Mouse (Mus musculus): ENCODE measurements around the gene Fxyd3. TPM values are rescaled to one million over a fixed set of nuclear protein-coding genes. Genes with fewer than 3 reads are reported as not detected.

Fxyd3 gene
- polyA plus RNA-seq, 1 experiment from 2014 or later, result not detected

GRCm38 (mm10) chr7:31050921-31051320, 25.6 kb downstream of the Fxyd3 start:
- Histone ChIP-seq H3K4me3 (ENCODE audit: low read depth, low read length) (peak overlapping the region; percentile 53), H3K36me3 (ENCODE audit: control insufficient read depth, insufficient read depth, low read length) (no peaks in the 10 kb centered on the region), H3K9ac (ENCODE audit: low read depth, low read length) (peak overlapping the region; percentile 67), H3K27ac (ENCODE audit: low read length) (peak overlapping the region; percentile 70; the same call in 1 of the 2 replicates), H3K4me1 (ENCODE audit: control insufficient read depth, insufficient read depth, low read length) (peaks cover 40% of the 10 kb centered on the region), H3K9me3 (replicated peaks; ENCODE audit: control insufficient read depth, low read length, poor library complexity, severe bottlenecking) (no peaks in the 10 kb centered on the region), H3K27me3 (ENCODE audit: control insufficient read depth, insufficient read depth, low read depth, low read length) (peaks cover 23% of the 10 kb centered on the region), H3K4me2 (ENCODE audit: low read length) (peak overlapping the region; percentile 65)
- WGBS, result under 1% methylated on average over 9 of the region's 9 CpGs
- peak; percentile 39 for ATAC-seq

DNA sequence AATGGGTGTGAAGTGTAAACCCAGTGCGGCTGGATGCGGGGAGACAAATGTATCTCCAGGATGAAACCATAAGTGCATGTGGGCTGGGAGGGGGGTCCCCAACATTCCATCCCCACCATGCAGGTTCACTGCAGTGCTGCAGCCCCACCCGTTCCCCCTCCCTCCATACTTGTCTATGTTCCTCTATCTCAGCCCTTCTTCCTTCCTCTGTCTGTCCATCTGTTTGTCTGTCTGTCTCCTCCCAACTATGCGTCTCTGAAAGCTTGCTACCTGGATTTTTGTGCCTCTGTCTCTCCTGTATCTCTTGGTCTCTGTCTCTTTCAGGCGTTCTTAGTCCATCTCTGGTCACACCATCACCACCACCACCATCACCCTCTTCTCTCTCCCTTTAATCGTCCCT, 26.0 kb downstream of the Fxyd3 start:
- peak; percentile 20 for ATAC-seq
- Histone ChIP-seq H3K9ac (ENCODE audit: low read depth, low read length) (peak overlapping the region; percentile 67), H3K4me3 (ENCODE audit: low read depth, low read length) (peak overlapping the region; percentile 53), H3K27ac (ENCODE audit: low read length) (peak overlapping the region; percentile 70; the same call in 1 of the 2 replicates), H3K4me2 (ENCODE audit: low read length) (peak overlapping the region; percentile 65), H3K9me3 (replicated peaks; ENCODE audit: control insufficient read depth, low read length, poor library complexity, severe bottlenecking) (no peaks in the 10 kb centered on the region), H3K36me3 (ENCODE audit: control insufficient read depth, insufficient read depth, low read length) (no peaks in the 10 kb centered on the region), H3K4me1 (ENCODE audit: control insufficient read depth, insufficient read depth, low read length) (peaks cover 40% of the 10 kb centered on the region), H3K27me3 (ENCODE audit: control insufficient read depth, insufficient read depth, low read depth, low read length) (peaks cover 23% of the 10 kb centered on the region)
- WGBS, result 4% methylated on average over 6 of the region's 6 CpGs

DNA sequence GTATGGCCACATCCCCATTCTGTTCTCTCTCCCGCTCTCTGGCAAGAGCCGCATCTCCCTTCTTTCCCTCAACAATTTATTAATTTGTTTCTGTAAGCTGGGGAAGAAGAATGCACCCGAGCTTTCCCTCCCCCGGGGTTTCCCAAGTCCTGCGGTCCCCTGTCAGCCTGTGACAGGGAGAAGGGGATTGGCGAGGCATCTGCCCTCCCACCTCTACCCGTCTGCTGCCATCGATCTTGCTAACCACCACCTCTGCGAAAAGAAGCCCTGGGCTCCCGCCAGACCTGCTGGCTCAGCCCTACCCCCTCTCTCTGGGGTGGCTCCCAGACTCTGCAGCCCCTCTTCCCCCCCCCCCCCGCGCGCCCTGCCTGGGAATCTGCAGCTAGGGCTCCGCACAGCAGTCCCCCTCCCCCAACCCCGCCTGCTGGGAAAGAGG, 26.6 kb downstream of the Fxyd3 start:
- peak overlapping the region; percentile 70 for H3K27ac ChIP-seq (ENCODE audit: low read length)
- peaks cover 29% of the 10 kb centered on the region for H3K27me3 ChIP-seq (ENCODE audit: control insufficient read depth, insufficient read depth, low read depth, low read length)
- H3K4me3 ChIP-seq (ENCODE audit: low read depth, low read length), result peak overlapping the region; percentile 53
- 1% methylated on average over 11 of the region's 15 CpGs for WGBS
- no peaks in the 10 kb centered on the region for H3K36me3 ChIP-seq (ENCODE audit: control insufficient read depth, insufficient read depth, low read length)
- H3K9ac ChIP-seq (ENCODE audit: low read depth, low read length), result peak overlapping the region; percentile 67
- H3K4me1 ChIP-seq (ENCODE audit: control insufficient read depth, insufficient read depth, low read length), result peaks cover 40% of the 10 kb centered on the region
- no peaks in the 10 kb centered on the region for H3K9me3 ChIP-seq (replicated peaks; ENCODE audit: control insufficient read depth, low read length, poor library complexity, severe bottlenecking)
- peak overlapping the region; percentile 65 for H3K4me2 ChIP-seq (ENCODE audit: low read length)
- peak; percentile 50 for ATAC-seq

DNA sequence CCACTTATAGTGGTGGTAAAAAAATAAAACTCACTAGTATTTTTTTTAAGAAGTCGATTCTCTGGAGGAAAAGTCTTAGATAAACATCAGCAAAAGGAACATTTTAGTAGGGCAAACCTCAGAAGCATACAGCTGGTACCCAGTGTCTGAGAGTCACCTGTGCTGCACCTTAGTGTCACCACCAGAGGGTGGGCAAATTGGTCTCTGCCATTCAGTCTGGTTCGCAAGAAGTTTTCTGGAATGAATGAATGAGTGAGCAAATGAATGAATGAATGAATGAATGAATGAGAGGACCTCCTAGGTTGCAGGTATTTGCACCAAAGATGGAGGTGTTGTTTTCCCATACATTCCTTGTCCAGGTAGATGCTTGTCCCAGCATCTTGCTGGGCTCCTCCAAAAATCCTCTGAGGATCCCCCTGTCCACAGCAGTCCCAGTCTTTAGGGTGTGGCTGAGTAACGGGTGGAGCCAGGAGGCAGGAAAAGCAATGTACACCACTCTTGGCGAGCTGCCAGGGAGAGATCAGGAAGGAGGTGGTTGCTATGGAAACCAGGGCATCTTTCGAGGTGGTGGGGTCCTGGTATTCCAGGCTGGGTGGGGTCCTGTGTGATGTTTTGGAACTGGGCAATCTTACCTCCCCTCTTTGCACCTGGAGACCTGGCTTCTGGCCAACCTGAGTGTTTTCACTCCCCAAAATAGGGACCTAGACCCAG, 27.2 kb downstream of the Fxyd3 start:
- peak; percentile 8; the same call in 1 of the 2 replicates for ATAC-seq
- H3K4me1 ChIP-seq (ENCODE audit: control insufficient read depth, insufficient read depth, low read length), result peaks cover 40% of the 10 kb centered on the region
- peak overlapping the region; percentile 65 for H3K4me2 ChIP-seq (ENCODE audit: low read length)
- no peaks in the 10 kb centered on the region for H3K9me3 ChIP-seq (replicated peaks; ENCODE audit: control insufficient read depth, low read length, poor library complexity, severe bottlenecking)
- WGBS, result 18% methylated on average over 5 of the region's 5 CpGs
- H3K4me3 ChIP-seq (ENCODE audit: low read depth, low read length), result peak overlapping the region; percentile 53
- peak overlapping the region; percentile 70 for H3K27ac ChIP-seq (ENCODE audit: low read length)
- peaks cover 32% of the 10 kb centered on the region for H3K27me3 ChIP-seq (ENCODE audit: control insufficient read depth, insufficient read depth, low read depth, low read length)
- peak overlapping the region; percentile 67 for H3K9ac ChIP-seq (ENCODE audit: low read depth, low read length)
- H3K36me3 ChIP-seq (ENCODE audit: control insufficient read depth, insufficient read depth, low read length), result no peaks in the 10 kb centered on the region

DNA sequence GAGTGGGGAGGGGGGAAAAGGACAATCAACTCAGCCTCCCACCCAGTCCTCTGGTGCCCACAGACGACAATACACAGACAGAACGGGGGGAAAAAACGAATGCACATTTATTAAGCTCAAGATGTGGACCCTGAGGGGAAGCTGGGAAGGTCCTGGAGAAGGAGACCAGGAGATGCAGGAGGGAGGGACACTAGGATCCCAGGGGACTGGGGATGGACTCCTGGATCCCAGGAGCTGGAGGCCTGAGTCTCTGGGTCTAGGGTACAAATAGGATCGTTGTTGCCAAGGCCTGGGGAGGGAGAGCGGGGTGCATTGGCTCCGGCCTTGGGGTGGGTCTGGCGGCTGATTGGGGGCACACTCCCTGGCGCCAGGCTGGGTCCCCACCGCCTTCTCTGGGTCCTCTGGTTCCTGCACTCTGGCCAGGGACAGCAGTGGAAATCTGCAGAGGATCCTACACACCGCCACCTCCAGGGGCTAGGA, 34.0 kb downstream of the Fxyd3 start, which contains the start of gene Fxyd5:
TSS of gene Fxyd5 (minus strand) at position 51 of the 480 bp plus-strand sequence.
- Histone ChIP-seq H3K9me3 (replicated peaks; ENCODE audit: control insufficient read depth, low read length, poor library complexity, severe bottlenecking) (no peaks in the 10 kb centered on the region), H3K4me2 (ENCODE audit: low read length) (peak within 1 kb of the TSS; percentile 34), H3K27ac (ENCODE audit: low read length) (no peak within 1 kb of the TSS), H3K9ac (ENCODE audit: low read depth, low read length) (peak within 1 kb of the TSS; percentile 40; the same call in 1 of the 2 replicates), H3K27me3 (ENCODE audit: control insufficient read depth, insufficient read depth, low read depth, low read length) (peaks cover 34% of the 10 kb centered on the region), H3K4me3 (ENCODE audit: low read depth, low read length) (peak within 1 kb of the TSS; percentile 12), H3K4me1 (ENCODE audit: control insufficient read depth, insufficient read depth, low read length) (no peaks in the 10 kb centered on the region), H3K36me3 (ENCODE audit: control insufficient read depth, insufficient read depth, low read length) (no peaks in the 10 kb centered on the region)
- no peak for ATAC-seq
- WGBS, result 45% methylated on average over 10 of the region's 10 CpGs

DNA sequence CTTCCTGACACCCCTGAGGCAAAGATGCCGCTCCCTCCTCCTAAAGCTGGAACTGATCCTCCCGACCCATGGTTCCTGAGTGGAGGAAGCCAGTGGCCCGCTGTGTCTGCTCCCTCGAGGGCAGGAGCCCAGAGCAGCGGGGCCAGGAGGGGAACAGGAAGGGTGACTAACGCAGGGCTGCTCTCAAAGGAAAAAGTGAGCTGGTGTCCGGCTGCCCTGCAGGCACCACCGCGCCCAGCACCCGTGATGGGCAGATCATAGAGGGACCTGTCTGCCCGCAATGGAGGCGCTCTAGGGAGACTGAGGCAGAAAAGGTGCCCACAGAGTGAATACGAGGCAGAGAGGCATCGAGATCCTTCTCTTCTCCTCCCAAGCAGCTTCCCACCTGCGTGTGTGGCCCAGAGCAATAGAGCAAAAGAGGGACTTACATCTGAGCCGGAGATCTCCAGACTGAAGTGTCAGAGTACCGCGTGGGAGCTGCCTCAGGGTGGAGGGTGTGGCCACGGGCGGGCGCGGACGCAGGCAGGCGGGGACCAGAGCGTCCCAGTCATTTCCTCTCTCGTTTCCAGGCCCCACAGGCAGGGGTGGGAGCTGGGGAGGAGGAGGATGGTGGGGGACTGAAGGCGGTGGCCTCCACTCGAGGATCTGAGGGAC, 34.7 kb downstream of the Fxyd3 start:
- Histone ChIP-seq H3K4me3 (ENCODE audit: low read depth, low read length) (peak overlapping the region; percentile 12), H3K36me3 (ENCODE audit: control insufficient read depth, insufficient read depth, low read length) (no peaks in the 10 kb centered on the region), H3K9ac (ENCODE audit: low read depth, low read length) (peak overlapping the region; percentile 40; the same call in 1 of the 2 replicates), H3K4me2 (ENCODE audit: low read length) (peak overlapping the region; percentile 34), H3K9me3 (replicated peaks; ENCODE audit: control insufficient read depth, low read length, poor library complexity, severe bottlenecking) (no peaks in the 10 kb centered on the region), H3K4me1 (ENCODE audit: control insufficient read depth, insufficient read depth, low read length) (no peaks in the 10 kb centered on the region), H3K27ac (ENCODE audit: low read length) (no peak overlapping the region), H3K27me3 (ENCODE audit: control insufficient read depth, insufficient read depth, low read depth, low read length) (peaks cover 34% of the 10 kb centered on the region)
- no peak for ATAC-seq
- WGBS, result 4% methylated on average over 28 of the region's 28 CpGs

GRCm38 (mm10) chr7:31041023-31041407, 35.5 kb downstream of the Fxyd3 start:
- peaks cover 34% of the 10 kb centered on the region for H3K27me3 ChIP-seq (ENCODE audit: control insufficient read depth, insufficient read depth, low read depth, low read length)
- no peak for ATAC-seq
- no peak overlapping the region; the same call in 1 of the 2 replicates for H3K4me2 ChIP-seq (ENCODE audit: low read length)
- H3K9me3 ChIP-seq (replicated peaks; ENCODE audit: control insufficient read depth, low read length, poor library complexity, severe bottlenecking), result no peaks in the 10 kb centered on the region
- H3K4me3 ChIP-seq (ENCODE audit: low read depth, low read length), result no peak overlapping the region
- H3K27ac ChIP-seq (ENCODE audit: low read length), result no peak overlapping the region
- H3K4me1 ChIP-seq (ENCODE audit: control insufficient read depth, insufficient read depth, low read length), result no peaks in the 10 kb centered on the region
- WGBS, result 43% methylated on average over 8 of the region's 8 CpGs
- no peak overlapping the region for H3K9ac ChIP-seq (ENCODE audit: low read depth, low read length)
- no peaks in the 10 kb centered on the region for H3K36me3 ChIP-seq (ENCODE audit: control insufficient read depth, insufficient read depth, low read length)

GRCm38 (mm10) chr7:31040281-31041022, 36.1 kb downstream of the Fxyd3 start:
- H3K27me3 ChIP-seq (ENCODE audit: control insufficient read depth, insufficient read depth, low read depth, low read length), result peaks cover 34% of the 10 kb centered on the region
- no peaks in the 10 kb centered on the region for H3K4me1 ChIP-seq (ENCODE audit: control insufficient read depth, insufficient read depth, low read length)
- no peak for ATAC-seq

More at GRCm38 (mm10) chr7:31040281-31041022, 36.1 kb downstream of the Fxyd3 start:
- H3K27ac ChIP-seq (ENCODE audit: low read length), result no peak overlapping the region
- no peaks in the 10 kb centered on the region for H3K9me3 ChIP-seq (replicated peaks; ENCODE audit: control insufficient read depth, low read length, poor library complexity, severe bottlenecking)
- whole genome bisulfite sequencing, result 79% methylated on average over 12 of the region's 12 CpGs
- no peak overlapping the region for H3K9ac ChIP-seq (ENCODE audit: low read depth, low read length)
- no peaks in the 10 kb centered on the region for H3K36me3 ChIP-seq (ENCODE audit: control insufficient read depth, insufficient read depth, low read length)
- no peak overlapping the region for H3K4me2 ChIP-seq (ENCODE audit: low read length)
- no peak overlapping the region for H3K4me3 ChIP-seq (ENCODE audit: low read depth, low read length)

Measured in midbrain, embryonic 16.5 days (tissue).